Mouse (Mus musculus): Measurements from ENCODE around the gene Drp2.

Gene Drp2

GRCm38 (mm10) chrX:134403863-134404583 lies at the start of gene Drp2:
TSS of gene Drp2 (plus strand) at chrX:134404551.
- DNase-seq (ENCODE audit: low read depth, low spot score) = no peak

GRCm38 (mm10) chrX:134359336-134359735 lies 45.0 kb upstream of the Drp2 start:
- DNase-seq (ENCODE audit: low read depth, low spot score) = no peak

GRCm38 (mm10) chrX:134362156-134362555 lies 42.2 kb upstream of the Drp2 start:
- no peak for DNase-seq (ENCODE audit: low read depth, low spot score)

DNA sequence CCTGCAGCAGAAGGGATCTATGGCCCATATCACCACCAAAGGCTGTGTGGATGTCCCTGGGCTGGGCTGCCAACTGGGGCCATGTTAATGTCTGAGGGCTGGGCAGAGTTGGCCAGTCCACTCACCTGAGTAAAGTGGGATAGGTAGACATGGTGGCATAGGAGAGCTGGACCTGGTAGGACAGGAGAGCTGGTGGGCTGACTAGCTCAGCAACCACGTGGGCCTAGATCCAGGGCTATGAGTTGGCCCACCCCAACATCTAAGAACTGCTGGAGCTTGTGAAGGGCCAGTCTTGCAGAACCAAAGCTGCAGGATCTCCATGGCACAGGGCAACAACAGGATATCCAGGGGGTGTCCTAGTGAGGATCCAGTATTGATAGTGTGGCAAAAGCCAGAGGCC lies 38.9 kb upstream of the Drp2 start:
- DNase-seq (ENCODE audit: low read depth, low spot score) = no peak

DNA sequence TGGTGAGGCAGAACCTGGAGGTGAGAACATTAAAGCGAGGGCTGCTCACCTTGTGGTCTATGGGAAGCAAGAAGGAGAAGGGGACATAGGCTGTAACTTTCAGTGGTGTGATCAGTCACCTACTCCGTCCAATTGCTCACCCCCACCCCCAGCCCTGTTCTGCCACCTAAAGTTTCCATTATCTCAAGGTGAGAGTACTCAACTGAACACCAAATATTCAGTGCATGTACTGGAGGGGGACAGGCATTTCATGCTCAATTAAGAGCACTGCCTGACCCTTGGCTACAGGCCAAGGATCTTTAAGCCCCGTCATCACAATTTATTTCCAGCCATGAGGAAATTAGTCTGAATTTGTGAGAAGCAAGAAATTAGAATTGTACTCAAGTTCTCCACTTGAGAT lies 37.8 kb upstream of the Drp2 start:
- no peak for DNase-seq (ENCODE audit: low read depth, low spot score)

DNA sequence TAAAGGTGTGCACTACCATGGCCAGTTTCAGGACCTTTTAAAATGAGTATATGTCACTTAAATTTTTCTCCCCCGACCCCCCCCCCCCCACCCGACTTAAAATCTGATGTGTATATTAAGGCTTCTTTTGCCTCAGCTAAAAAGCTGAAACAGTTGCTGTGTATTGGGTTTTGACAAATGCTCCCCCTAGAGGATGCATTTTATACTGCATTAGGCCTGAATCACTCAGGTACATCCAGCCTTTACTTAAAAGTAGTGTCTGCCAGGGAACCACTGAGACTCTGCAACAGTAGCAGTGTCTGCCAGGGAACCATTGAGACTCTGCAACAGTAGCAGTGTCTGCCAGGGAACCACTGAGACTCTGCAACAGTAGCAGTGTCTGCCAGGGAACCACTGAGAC lies 33.1 kb upstream of the Drp2 start:
- no peak for DNase-seq (ENCODE audit: low read depth, low spot score)

GRCm38 (mm10) chrX:134374190-134374589 lies 30.2 kb upstream of the Drp2 start:
- no peak for DNase-seq (ENCODE audit: low read depth, low spot score)

GRCm38 (mm10) chrX:134384896-134385295 lies 19.5 kb upstream of the Drp2 start:
- DNase-seq (ENCODE audit: low read depth, low spot score) = no peak

DNA sequence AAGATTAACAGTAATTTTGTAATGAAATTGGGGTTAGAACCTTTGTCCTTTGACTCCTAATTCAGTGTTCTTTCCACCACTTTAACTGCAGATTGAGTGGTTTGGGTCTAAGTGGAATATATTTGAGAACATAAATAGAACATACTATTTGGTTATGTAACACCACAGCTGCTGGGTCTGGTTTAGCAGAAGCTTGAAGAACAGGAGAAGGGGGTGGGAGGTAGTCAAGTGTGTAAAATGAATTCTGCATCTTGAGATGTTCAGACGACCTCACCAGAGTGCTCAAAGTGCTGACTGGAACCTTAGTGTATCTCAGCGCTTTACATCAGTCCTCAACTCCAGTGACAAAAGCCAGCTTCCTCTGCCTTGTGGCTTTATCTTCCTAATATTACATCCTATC lies 5.4 kb upstream of the Drp2 start:
- no peak for DNase-seq (ENCODE audit: low read depth, low spot score)

- DNase-seq (ENCODE audit: low read depth, low spot score) = no peak
Observed at GRCm38 (mm10) chrX:134404584-134404955, 219 bp downstream of the Drp2 start.

- no peak for DNase-seq (ENCODE audit: low read depth, low spot score)
Observed at GRCm38 (mm10) chrX:134409354-134409900, 5.1 kb downstream of the Drp2 start.

GRCm38 (mm10) chrX:134412096-134412495 lies 7.7 kb downstream of the Drp2 start:
- DNase-seq (ENCODE audit: low read depth, low spot score) = no peak

DNA sequence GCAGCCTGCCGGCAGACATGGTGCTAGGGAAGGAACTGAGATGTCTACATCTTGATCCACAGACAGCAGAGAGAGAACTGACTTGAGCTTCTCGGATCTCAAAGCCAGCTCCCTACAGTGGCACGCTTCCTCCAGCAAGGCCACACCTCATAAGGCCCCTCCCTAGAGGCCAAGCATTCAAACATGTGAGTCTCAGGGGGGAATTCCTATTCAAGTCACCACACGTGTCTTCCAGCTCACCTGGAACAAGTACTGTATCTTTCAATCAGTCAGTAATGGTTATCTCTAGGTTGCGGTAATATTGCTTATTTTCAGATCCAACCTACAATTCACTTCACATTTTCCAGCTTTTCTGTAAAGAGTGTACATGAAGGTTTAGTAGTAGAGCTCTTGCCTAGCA lies 15.7 kb downstream of the Drp2 start:
- DNase-seq (ENCODE audit: low read depth, low spot score) = no peak

DNA sequence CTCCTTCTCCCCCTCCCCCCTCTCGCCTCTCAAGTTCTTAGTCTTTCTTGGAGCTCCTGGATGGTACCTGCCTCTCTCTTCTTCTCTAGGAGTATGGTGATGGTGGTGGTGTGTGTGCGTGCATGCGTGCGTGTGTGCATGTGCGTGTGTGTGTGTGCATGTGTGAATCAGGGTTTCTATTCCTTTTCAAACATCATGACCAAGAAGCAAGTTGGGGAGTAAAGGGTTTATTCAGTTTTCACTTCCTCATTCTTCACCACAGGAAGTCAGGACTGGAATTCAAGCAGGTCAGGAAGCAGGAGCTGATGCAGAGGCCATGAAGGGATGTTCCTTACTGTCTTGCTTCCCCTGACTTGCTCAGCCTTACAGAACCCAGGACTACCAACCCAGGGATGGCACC lies 19.9 kb downstream of the Drp2 start:
- no peak for DNase-seq (ENCODE audit: low read depth, low spot score)

DNA sequence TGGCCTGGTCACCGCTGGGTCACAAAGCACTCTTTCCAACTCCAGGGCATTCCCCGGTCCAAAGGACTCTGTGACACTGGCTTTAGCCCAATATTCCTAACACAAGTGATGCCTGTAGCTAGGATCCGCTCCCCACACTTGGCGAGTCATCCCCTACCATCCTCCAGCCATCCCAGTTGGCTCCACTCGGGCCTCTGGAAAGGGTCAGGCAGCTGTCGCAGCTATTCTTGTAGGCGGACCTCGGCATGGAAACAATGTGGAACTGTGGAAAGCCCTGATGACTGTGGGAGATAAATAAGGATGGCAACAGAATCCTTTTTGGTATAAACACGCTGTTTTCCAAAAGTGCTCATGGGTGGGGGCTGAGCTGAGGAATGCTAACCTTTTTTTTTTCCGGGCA lies 21.4 kb downstream of the Drp2 start:
- DNase-seq (ENCODE audit: low read depth, low spot score) = no peak

- no peak for DNase-seq (ENCODE audit: low read depth, low spot score)
Observed at GRCm38 (mm10) chrX:134426819-134427218, 22.5 kb downstream of the Drp2 start.

DNA sequence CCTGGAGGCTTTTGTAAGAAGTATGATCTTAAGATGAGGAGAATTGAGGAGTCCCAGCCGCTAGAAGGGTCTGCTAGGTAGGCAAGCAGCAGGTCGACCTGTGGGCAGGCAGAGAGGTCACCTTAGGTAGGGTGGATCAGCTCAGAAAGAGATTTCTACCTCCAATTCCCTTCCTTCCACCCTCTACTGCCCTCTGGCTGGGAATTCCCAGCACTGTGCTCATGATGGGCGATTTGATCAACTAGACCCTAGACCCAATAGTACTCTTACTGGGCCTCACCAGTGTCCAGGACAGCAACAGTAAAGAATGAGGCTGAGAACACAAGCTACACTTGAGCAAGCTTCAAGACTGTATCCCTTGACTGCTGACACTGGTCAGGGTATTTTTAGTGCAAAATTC lies 23.0 kb downstream of the Drp2 start:
- DNase-seq (ENCODE audit: low read depth, low spot score) = no peak

DNA sequence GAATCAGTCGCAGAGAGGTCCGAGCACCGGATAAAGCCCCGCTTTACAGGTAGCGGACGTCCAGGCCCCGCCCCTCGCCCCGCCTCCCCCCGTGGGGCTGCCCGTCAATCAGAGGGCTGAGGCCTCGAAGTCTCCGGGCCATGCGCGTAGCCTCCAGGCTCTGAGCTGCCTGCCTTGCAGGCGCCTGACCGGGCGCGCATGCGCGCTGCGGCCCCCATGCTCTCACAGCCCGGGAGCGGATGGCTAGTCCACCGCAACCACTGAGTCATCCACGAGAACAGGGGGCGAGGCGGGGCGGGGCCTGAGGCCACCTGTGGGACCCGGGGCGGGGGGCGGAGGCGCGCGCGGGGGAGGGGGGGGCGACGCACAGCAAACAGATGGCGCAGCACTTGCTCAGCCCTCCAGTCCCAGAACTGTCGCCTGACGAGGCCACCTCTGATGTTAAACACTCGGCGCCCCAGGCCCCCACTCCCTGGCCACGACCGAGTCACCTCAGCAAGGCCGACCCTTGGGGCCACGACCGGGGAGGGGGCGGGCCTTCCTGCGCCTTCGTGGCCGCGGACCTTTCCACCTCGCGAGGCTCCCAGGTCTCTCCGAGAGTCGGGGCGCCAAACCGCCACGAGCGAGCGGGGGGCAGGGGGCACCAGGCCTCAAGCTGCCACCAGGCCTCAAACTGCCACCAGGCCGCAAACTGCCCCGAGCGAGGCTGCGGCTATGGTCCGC lies 70.8 kb downstream of the Drp2 start:
- no peak for DNase-seq (ENCODE audit: low read depth, low spot score)

GRCm38 (mm10) chrX:134476290-134476689 lies 71.9 kb downstream of the Drp2 start, which contains the start of gene Taf7l:
TSS of gene Taf7l (minus strand) at chrX:134476490.
- DNase-seq (ENCODE audit: low read depth, low spot score) = no peak

DNA sequence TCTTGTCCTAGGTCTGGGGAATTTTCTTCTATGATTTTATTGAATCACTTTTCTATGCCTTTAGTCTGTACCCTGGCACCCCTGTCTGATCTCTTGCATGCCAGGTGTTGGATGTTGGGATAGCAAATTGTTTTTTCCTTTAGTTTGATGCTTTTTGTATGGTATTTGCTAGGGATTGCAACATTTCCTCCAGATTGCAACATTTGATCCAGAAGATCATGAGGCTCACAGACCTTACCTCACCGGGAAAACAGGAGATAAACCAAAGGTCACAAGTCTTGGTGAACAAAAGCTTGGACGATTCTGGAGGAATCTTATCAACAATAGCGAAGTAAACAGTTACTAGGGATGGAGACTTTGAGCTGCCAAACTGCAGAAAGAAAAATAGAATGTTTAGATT lies 77.4 kb downstream of the Drp2 start:
- no peak for DNase-seq (ENCODE audit: low read depth, low spot score)

DNA sequence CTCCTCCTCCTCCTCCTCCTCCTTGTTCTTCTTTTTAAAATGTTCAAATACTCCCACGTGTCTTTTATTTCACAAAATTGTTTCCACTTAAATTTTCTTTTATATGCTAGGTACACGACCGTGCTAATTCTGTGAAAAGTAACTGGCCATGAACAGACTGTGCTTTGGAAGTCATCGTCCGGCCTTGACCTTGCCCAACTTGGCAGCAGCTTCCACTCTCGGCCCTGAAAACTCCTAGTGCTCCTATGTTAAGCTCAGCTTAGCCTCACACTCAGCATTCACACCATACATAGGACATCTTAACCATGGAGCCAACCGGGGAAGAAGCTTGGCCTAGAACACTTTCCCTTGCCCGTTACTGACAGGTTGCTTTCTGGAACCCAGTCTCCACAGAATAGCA lies 96.3 kb downstream of the Drp2 start:
- no peak for DNase-seq (ENCODE audit: low read depth, low spot score)
